Mouse (Mus musculus): ENCODE data around the gene Def6.

Gene Def6

DNA sequence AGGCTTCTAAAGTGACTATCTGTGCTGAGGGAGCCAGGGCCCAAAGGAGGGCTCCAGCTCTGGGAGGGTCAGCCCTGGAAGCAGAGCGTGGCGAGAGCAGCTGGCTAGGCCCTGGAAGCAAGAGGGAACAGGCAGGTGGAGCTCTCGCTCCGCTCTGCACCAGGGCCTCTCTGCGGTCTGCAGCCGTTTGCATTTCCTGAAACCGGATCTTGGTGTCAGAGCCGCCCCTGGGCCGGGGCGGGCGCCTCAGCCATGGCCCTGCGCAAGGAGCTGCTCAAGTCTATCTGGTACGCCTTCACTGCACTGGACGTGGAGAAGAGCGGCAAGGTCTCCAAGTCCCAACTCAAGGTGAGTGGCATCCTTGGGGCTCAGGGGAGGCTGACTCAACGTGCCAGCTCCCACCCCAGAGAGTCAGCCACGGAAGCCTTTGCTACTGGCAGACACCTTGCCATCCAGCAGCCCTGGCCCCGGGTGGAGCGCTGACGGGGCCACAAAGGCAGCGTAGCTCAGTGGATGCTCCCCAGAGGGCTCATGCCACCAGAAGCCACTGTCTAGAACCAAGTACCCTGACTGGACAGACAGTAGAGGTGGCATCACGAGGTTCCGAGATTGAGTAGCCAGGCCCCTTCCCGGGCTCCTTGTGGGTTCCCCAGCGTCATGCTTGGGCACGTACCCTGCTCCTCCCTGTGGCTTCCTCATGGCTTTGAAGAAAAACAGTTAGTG is at the start of gene Def6:
Gene Def6 (plus strand): TSS at position 188 of the 723 bp plus-strand sequence.
- peak; percentile 77 for DNase-seq (ENCODE audit: extremely low spot score)

DNA sequence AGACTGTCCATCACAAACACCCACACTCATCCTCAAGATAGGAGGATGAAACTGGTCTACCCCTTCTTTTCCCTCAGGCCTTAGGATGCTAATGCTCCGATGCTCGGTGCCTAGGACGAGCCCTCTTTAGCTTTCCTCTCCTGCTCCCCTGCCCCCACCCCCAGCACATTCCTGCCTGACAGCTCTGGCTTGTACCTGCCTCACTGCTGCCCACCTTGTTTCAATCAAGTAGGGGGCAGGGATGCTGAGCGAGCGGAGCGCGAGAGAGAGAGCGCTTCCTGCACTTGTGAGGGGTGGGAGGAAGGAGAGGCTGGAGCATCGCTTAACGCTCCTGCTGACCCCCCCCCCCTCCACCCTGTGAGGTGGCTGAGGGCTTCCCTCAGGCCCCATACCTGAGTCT is 47.2 kb upstream of the Def6 start:
- peak; percentile 42 for DNase-seq (ENCODE audit: extremely low spot score)

DNA sequence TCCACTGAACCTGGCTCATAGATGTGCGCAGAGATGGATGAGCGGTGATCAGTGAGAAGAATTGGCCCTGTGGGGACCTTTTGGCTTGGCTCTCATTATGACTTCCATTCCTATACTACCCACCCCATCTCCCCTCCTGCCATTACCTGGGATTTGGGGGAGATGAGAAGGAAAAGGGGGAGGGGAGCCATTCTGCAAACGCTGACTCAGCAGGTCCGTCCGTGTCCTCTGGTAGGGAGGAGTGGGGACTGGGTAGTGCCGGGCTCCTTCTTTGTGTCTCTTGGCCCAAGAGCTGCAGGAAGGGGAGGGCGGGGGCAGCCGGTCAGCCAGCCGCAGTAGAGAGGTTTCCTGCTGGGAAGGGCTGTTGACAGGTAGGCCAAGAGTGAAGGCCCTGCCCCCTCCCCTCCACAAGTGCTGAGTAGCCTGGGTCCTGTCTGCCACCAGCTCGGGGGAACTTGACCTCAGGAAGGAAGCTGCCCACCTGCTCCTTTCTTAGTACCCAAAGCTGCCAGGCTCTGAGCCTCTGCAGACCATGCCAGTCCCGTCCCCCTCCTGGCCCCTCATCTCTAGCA is 46.2 kb upstream of the Def6 start:
- no peak for DNase-seq (ENCODE audit: extremely low spot score)

DNA sequence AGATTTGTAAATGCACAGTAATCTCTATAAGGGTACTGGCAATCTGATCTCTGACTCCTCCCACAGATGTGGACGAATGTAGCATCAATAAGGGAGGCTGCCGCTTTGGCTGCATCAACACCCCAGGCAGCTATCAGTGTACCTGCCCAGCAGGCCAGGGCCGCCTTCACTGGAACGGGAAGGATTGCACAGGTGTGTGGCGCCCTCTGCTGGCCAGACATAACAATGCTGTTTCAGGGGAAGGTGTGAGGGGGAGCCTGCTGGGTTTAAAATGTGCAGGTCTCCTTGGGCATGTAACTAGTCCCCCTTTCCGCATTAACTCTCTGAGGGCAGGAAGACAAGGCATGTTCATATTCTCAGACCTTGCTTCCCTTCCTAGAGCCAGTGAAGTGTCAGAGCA is 43.9 kb upstream of the Def6 start:
- DNase-seq (ENCODE audit: extremely low spot score), result peak; percentile 84

DNA sequence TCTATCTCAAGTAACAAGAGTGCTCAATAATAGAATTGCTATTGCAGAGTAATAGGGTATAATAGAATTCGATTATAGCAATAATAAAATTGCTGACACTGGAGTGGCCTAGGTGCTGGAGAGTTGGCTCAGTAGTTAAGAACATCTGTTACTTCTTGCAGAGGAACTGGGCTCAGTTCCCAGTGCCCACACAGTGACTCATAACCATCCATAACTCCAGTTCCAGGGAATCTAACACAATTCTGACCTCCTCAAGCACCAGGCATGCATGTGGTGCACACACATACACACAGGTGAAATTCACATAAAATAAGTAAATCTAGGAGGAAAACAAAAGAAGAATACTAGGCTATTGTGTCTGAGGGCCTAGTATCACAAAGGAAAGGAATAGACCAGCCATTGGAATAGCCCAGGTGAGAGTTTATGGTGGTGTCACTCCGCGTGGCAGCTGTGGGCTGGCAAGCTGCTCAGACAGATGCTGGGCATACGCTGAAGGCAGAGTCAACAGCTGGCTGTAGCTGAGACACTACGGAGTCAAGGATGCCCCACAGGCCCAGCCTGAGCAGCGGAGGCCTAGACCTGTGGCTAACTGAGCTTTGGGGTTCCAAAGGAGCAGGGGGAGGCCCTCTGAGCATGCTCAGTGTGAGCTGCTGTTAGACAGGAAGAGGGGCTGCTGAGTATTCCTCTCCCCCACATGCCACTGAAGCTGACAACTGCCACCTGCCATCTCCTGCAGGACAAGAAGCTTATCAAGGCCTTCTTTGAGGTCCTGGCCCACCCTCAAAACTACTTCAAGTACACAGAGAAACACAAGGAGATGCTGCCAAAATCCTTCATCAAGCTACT is 36.9 kb upstream of the Def6 start:
- DNase-seq (ENCODE audit: extremely low spot score), result no peak

DNA sequence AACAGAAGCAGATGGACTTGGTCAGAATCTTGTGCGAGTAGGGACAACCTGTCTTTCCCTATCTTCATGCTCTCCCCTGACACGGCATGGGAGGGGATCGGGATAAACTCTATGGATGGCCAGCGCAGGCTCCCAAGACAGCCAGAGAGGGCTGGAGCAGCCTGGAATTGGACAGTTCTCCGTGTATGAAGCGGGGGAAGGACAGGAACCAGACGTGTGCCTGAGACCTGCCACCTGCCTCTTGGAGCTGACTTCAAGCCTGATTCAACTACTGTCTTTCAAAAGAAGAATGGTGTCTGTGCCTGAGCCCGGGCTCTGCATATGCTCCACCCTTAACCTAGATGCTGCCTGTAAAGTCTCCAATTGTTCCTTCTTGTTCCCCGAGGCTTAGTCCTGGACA is 34.9 kb upstream of the Def6 start:
- no peak for DNase-seq (ENCODE audit: extremely low spot score)

DNA sequence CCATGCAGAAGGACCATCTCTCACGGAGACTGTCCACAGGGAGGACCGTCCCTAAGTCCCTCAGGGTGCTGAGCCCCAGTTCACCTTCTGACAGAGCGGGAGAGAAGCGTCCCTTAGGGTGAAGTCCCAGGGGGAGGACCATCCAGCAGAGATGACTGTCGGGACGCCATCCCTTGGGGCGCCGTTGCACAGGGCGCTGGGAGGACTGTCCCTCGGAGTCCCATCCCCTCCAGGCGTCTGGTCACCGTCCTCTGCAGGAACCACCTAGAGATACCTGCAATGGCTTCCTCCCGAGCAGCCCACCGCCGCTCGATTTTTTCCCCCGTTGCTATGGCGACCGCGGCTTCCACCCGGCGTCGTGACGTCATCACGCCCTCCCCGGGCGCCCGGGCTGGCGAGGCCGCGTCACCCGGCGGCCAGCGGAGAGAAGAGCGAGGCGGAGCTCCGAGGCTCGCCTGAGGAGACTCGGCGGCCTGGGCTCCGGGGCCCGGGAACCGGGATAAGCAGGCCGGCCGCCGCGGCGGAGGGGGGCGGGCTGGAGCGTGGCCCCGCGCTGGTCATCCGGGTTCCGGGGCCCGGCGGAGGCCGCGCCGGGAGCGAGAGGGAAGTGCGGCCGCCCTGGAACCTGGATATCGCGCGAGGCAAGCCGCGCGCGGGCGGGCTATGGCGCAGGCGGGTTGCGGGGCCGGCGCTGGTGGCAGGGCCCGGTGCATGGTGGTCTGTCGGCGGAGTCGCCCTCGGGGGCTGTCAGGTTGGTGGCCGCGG is 30.6 kb upstream of the Def6 start, which contains the start of gene Zfp523:
Gene Zfp523 (plus strand): TSS at position 355 of the 765 bp plus-strand sequence.
- peak; percentile 95 for DNase-seq (ENCODE audit: extremely low spot score)

DNA sequence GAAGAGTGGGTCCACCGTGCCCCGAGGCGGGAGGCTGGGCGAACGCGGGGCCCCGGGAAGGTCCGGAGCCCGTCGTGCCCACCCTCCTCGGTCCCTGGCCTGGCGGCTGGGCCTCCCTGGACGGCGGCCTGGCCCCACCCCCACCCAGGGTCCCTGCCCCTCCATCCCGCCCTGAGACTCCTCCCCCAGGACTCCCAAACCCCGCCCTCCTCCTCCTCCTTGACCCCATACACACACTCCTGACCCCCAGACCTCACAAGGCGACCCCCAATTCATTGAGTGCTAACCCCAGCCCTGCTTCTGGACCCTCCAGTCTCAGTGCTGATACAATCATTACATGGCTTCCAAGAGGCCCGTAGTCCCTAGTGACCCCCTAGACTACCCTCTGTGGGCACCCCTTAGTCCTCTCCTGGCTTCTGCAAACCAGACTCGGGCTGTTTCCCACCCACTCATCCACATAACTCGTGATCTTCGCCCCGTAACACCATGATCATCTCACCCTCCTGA is 30.0 kb upstream of the Def6 start:
- DNase-seq (ENCODE audit: extremely low spot score), result peak; percentile 89

DNA sequence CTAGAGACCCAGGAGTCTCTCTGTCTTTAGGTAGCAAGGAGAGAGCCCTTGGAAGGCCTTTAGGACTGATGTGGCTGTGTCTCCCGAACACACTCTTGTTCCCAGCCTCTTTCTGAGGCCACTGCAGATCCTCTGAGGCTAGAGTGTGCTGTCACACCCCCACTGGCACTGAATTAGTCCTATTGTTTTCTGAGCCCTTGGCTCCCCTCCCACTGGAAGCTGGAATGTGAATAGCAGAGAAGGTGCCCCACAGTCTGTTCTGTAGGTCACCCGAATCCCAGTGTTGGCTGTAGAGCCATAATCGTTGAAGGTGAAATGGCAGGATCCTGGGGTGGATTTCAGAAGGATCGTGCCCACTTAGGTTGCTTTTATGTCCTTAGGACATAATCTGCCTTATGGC is 27.2 kb upstream of the Def6 start:
- no peak for DNase-seq (ENCODE audit: extremely low spot score)

DNA sequence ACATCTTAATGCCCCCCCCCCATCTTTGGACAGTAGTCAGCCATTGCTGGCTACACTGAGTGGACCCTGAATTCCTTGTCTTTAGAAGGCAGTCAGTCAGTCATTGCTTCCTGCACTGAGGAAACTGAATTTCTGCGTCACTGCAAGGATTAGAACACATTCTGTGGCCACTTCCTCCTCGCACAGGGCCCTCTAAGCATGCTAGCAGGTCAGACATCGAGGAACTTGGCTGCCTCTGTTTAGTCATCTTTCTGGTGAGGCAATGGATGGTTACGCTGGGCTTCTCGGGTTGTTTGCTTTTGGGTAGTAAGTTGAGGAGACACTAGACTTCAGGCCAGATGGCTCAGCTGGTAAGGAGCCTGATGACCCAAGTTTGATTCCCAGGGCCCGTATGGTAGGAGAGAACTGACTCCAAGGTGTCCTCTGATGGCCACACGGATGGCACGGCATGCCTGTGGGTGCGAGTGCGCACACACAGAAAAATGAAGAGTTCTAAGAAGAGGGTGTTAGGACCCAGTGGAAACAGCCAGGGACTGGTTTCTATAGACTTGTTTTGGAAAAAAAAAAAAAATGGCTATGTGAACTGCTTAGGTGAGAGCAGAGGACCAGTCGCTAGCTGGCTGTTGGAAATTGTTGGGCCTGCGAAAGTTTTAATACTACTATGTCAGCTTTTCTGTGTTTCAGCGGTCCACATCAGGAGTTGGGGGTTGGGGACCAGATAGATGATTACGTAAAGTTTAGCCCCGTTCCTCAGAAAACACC is 26.6 kb upstream of the Def6 start:
- no peak for DNase-seq (ENCODE audit: extremely low spot score)

DNA sequence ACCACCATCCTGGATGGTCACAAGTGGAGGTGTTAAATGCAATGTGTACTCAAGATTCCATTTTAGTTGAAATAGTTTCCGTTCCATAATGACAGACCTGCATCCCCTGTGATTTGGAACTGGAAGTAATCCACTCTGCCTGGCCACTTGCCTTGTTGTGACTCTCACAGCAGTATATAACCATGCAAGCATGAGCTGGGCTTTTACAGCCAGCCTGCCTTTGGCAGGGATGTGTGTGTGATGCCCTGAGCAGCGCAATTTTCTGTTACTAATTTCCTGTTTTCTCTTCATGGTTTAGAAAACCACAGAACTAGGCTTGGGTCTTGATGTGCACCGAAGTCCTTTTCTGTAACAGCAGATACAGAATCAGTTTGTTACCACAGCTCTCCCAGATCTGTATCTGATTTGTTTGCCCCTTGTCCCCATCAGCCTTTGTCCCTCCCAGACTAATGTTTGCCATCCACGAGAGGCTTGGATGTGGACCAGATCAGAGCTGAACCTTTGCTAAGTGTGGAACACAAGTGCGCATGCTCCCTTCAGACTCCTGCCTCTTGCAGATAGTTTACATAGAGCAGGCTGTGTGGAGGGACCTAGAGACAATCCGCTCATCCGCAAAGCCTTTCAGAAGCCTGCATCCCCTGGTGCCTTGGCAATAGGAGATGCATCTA is 22.5 kb upstream of the Def6 start:
- DNase-seq (ENCODE audit: extremely low spot score), result no peak

DNA sequence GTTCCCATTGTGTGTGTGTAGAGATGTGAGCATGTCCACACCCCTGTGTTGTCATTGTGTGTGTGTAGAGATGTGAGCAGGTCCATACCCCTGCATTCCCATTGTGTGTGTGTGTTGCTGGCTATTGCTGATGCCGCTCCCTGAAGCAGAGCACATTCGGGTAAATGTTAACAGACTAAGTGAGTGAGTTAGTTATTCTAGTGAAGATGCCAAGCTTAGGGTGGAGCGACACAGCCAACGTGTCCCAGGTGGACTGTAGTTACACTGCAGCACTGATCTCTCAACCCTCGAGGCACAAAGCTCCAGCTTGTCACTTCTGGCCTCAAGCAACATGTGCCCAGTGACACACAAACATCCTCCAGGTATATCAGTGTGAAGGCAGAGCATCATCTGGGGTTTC is 19.3 kb upstream of the Def6 start:
- no peak for DNase-seq (ENCODE audit: extremely low spot score)

DNA sequence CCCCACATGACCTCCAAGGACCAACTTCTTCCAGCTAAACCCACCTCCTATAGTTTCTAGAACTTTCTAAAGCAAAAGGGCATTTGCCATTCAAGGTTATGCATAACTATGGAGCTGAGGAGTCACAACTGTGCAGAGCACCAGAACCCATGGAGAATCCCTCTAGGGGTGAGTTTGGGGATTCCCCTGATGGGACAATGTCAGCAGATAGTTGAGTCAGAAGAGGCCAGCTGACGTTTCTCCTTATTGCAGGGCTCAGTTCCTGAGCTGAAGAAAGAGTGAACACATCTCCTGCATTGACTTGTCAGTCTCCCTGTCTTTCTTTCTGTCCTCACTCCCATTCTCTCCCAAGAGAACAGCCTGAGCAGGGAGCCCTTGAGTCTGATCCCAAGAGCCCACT is 14.8 kb upstream of the Def6 start:
- DNase-seq (ENCODE audit: extremely low spot score), result no peak

DNA sequence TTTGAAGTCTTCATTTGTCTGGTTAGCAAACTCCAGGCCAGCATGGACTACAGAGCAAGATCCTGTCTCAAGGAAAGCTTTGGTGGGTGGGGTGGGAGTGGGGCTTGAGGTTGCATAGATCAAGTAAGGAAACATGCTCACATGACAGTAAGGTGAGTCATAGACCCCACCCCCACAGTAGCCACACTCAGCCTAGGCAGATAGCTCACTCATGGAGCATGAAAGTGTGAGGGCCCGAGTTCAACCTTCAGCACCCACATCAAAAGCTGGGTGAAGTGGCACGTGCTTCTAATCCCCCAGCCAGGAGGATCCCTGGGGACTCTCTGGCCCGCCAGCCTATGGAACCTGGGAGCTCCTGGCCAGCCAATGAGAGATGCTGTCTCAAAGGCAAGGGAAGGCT is 14.0 kb upstream of the Def6 start:
- DNase-seq (ENCODE audit: extremely low spot score), result no peak

DNA sequence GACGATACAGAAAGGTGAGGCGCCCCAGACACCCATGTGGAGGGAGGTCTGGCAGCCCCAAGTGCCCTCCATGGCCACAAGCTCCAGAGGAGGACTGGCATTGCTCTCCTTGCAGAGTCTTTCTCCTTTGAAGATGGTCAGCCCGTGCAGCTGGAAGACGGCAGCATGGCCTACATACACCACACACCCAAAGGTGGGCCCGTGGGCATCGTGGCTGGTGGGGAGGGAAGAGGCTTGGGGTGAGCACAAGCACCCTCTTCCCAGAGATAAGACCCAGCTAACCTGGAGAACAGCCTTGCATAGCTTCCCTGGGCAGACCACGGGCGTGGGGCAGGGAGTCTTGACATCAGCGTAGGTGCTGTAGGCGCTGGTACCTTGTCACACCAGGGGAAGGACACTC is 12.5 kb upstream of the Def6 start:
- DNase-seq (ENCODE audit: extremely low spot score), result no peak

DNA sequence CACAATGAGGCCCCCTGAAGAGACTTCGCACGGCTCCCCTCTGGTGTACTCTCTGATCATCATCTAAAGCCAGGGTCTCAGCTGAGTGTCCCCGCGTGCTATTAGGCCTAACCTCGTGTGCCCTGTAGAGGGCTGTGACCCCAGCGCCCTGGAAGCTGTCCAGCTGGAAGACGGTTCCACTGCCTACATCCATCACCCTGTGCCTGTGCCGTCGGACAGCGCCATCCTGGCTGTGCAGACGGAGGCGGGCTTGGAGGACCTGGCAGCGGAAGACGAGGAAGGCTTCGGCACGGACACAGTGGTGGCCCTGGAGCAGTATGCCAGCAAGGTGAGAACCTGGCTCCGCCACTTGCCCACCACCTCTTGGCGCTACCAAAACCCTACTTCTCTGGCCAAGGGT is 9.9 kb upstream of the Def6 start:
- no peak for DNase-seq (ENCODE audit: extremely low spot score)

DNA sequence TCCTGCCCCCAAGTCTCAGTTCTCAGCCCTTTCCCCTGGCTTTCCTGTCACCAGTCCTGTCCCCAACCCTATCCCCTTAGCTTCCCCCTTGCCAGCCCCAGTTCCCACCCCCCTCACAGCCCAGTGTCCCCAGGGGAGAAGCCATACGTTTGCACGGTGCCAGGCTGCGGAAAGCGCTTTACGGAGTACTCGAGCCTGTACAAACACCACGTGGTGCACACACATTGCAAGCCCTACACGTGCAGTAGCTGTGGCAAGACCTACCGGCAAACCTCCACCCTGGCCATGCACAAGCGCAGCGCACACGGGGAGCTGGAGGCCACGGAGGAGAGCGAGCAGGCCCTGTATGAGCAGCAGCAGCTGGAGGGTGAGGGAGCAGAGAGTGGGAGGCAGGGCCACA is 5.6 kb upstream of the Def6 start:
- DNase-seq (ENCODE audit: extremely low spot score), result no peak

DNA sequence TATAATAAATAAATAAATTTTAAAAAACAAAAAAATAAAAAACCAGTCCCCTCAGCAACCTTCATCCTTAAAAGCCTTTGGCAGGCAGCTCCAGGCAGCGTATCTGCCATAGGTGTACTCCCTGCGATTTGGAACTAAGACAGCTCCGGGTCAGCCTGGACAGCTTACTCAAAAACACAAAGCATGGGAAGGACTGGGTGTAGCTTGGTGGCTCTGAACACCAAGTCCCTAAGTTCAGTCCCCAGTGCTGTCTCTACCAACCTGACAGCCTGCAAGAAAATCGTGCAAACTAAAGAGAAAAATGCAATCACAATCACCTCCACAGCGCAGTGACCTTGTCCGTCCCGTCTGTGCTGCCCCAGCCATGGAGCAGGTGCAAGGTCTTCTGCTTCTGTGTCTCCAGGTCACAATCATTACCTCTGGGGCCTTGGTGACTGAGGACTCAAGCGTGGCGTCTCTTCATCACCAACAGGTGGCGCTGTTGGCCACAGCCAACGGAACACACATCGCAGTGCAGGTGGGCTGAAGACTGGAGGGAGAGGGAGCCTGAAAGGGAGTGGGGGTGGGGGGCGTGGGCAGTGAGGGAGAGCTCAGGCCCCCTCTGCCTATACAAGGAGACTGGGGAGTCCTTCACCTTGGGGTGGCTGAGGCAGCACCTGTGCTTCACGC is 3.4 kb upstream of the Def6 start:
- peak; percentile 63 for DNase-seq (ENCODE audit: extremely low spot score)

DNA sequence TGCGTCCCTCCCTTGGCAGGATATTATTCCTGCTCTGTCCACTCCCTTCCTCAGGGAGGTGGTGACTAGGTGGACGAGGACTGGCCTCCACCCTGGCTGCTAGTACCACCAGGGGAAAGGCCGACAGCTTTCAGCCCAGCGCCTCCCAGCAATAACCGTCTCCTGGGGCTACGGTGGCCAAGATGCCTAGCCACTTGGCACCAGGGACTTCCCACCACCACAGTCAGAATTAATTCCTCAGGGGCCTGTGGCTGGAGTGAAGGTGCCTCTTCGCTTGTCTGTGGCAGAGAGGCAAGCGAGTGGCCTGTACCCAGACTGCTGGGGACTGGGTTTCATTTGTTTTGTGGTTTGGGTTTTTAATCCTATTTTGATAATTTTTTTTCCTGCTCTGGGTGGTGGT is 2.1 kb upstream of the Def6 start:
- DNase-seq (ENCODE audit: extremely low spot score), result no peak

DNA sequence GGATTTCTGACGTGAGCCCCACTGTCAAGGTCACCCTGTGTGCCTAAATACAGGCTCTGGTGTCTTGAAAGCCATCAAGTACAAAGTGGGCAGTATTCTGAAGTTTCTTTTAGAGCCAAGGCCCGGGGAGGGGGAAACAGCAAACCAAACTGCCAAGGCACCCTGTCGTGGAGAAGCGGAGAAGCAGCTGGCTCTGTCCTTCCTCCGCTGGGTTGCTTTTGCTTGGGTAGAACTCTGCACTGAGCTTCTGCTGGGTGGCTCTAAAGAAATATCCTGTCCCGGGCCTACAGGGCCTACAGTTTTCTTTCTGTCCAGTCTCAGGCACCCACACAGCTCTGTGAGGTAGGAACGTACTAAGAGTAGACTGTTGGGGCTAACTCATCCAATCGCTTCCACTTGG is 486 bp upstream of the Def6 start:
- DNase-seq (ENCODE audit: extremely low spot score), result no peak
